Mouse (Mus musculus) brain, embryonic 14.5 days (tissue): ENCODE results near the gene Tenm2. TPM values are rescaled to one million over a fixed set of nuclear protein-coding genes. Genes with fewer than 3 reads are reported as not detected.

Source experiments
- DNase-seq: peaks from one replicate; pipeline ENCODE4 v3.0.0-alpha.2; 2011; ENCODE audit warnings: low read depth
- CTCF ChIP-seq: fragments of 200-500 bp; IDR thresholded peaks from 2 replicates; pipeline ENCODE4 v1.5.1; 2012; ENCODE audit warnings: inconsistent platforms, mild to moderate bottlenecking, moderate library complexity, borderline replicate concordance; ENCODE audit not compliant: insufficient read depth, insufficient read length; ENCODE audit errors: extremely low read depth
- POLR2A ChIP-seq: fragments of 200-500 bp; IDR thresholded peaks from 2 replicates; pipeline ENCODE4 v1.6.1; 2012; ENCODE audit warnings: mild to moderate bottlenecking, inconsistent platforms, borderline replicate concordance; ENCODE audit not compliant: poor library complexity, insufficient read depth, insufficient read length, severe bottlenecking; ENCODE audit errors: extremely low read depth
- polyA plus RNA-seq: library from polyadenylated mRNA; depleted of rRNA; stranded (reverse); fragments of >200 nt; gene quantifications from 2 replicates; pipeline ENCODE4 v1.2.3, GENCODE M21; 2012; rRNA removed

Tenm2 gene
- polyA plus RNA-seq = 19.3 and 47.2 TPM in 2 replicates

DNA sequence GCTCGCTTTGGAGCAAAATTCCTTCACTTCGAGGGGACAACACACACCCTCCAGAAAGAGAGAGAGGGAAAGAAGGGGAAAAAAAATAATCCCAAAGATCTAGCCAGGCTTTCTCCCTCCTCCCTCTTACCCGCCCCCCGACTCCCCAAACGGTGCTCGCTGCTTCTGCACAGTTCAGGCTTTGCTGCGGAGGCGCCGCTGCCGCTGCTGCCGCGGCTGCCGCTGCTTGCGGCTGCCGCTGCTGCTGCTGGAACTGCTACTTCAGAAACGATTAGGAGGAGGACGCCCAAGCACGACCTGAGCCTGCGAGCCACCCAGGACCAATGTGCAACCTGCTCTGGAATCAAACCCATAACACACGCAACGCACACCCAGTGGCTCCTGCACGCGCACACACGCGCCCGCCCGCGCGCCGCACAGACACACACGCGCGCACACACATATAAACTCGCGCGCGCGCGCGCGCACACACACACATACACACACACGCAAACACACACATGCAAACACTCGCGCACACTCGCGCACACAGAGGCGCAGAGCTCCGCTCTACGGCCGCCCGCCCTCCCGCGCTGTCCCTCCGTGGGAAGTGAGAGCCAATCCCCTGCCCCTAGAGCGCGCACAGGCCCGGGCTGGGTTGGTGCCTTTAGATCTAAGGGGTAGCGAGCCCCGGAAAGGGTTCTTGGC lies at the start of gene Tenm2:
Gene Tenm2 (minus strand): TSS at position 51 of the 687 bp plus-strand sequence.
- DNase-seq = peak; percentile 94
- TF ChIP-seq POLR2A (no peak; the same call in 1 of the 2 replicates), CTCF (no peak)

DNA sequence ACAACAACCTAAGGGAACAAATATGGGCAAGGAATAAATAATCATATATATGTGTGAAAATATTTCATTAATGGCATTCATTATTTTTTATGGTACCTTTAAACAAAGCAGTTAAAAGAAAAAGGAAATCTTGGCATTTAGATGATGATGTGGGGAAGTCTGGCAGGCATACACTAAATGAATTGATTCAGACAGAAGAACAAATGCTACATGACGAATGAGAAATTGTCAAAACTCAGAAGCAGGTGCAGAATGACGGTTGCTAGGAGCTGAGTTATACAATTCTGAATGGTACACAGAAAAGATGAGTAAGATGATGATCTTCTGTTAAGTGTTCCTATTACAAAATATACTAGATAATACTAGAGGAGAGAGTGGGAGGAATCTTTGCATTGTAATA lies 49.4 kb upstream of the Tenm2 start:
- peak; percentile 19 for DNase-seq
- TF ChIP-seq POLR2A (no peak), CTCF (no peak)

DNA sequence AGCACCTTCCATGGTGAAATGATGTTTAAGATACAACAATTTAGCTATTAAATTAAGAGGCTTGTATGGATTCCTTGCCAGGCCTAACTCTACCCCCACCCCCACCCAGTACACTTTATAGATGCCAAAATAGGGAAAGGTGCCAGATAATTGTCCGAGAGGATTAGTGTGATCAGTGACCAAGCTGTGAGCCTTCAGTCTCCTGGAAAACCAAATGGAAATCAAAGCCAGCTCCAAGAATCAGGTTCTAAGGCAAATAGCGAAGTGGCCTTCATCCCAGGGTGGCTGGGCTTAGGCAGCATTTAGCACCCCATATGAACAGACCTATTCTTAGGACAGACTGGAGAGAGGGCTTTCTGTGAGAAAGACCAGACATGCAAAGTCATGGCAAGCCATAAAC lies 13.0 kb upstream of the Tenm2 start:
- TF ChIP-seq POLR2A (no peak), CTCF (no peak)
- no peak for DNase-seq

DNA sequence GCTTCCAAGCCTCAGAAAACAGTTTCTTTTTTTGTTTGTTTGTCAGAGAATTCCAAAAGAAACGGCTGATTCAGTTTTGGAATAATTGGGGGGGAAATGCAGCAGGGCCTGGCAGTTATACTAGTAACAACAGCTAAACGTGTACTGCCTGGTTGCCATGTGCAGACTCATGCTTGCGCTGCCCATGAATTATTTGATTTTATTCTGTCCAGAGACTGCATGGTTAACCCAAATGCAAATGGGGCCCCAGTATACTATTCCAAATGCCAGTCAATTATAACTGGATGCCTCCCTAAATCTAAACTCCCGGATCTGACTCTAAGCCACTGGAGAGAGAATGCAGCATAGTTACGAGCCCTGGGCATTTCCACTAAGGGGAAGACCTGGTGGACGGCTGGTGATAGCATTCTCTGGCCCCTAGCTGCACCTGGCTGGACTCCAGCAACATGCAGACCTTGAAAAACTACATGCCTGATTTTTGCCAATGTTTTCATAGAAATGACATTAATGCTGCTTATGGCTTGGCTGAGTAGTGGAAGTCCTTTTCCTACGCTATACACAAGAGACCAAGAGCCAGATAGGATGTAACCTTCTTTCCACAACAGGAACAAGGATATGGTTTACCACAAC lies 1.4 kb upstream of the Tenm2 start:
- DNase-seq = peak; percentile 62
- TF ChIP-seq POLR2A (no peak), CTCF (no peak)

DNA sequence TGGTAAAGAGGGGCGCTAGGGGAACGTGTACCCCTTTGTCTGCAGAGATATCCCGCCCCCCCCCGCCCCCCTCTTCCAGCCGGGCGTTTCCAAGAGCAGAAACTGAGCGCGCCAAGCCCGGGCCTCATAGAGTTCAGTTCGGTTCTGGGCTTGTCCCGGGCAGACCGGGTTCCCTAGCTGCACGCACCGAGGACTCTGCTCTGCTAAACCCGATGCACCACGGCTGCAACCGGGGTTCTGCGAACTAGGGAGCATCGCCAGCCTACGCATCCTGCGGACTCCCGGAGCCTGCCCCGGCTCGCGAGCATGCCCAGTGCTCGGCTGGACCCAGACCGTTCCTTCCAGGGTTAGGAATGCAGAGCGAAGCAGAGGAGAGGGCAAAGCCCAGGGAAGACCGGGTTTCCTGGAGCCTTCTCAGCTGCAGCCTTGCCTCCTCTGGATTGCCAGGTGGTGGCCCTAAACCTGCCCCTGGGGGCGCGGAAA lies 878 bp upstream of the Tenm2 start:
- no peak for DNase-seq
- TF ChIP-seq POLR2A (no peak), CTCF (no peak)

DNA sequence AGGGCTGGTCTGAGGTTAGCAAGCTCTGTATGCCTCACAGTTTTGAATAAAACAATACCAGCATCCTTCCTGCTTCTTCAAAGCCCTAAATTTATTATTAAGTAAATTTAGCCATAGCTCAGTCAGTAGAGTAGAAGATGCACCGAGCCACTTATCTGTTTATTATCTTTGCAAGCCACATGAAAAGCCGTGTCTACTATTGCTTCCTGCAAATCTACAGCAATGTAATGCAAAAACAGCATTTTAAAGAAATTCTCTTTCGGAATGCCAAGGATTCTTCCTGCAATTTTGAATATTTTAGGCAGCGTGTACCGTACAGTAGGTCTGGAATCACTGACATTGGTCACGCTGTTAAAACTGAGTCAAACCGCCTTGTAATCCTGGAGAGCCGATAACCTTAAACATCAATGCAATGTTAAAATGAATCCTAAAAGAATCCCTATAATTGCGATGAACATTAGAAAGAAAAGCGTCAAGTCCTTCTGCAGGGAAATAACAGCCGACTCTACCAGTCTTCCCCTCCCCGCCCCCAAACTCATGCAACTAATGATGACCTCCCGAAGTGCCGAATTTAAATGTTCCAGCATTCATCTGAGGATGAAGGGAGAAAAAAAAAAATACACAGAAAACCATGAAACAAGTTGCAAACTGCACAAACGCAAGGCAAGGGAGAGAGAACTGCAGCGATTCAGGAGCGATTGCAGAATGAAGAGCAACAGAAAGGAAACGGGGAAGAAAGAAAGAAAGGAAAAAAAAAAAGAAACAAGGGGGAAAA lies 556 bp downstream of the Tenm2 start:
- DNase-seq = peak; percentile 69
- no peak for TF ChIP-seq CTCF
- no peak for TF ChIP-seq POLR2A

DNA sequence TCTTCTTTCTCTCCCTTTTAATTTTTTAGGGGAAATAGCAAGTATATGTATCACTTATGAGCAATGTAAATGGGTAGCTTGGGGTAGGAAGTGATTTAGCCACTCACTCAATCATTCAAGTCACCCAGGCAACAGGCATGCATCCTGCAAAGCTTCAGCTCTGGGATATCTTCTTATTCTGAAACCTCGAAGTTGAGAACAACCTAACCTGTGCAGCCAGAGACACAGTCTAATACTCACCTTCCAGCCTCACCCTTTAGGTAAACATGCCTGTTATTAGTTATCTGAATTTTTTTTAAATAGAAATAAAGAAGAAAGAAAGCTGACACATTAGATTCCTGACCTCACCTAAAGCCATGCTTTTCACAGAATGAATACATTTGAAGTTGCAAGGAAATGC lies 8.4 kb downstream of the Tenm2 start:
- TF ChIP-seq CTCF (no peak), POLR2A (no peak)
- DNase-seq = no peak

DNA sequence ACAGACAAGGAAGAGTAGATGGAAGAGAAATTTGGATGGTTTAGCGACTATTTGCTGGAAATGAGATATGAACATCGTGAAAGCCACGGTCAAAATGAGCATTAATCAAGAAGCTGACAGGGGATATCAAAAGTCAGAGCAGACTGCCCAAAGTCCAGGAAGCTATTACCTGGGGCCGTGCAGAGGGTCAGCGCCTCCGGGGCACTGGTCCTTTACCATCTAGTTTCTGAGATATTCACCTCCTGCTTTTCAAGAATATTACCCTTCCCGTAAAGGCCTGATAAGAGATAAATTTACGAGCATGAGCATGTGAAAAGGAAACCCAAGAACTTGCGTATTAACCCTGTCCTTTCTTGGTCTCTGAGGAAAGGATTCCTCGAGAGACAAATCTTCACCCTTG lies 8.8 kb downstream of the Tenm2 start:
- TF ChIP-seq CTCF (no peak), POLR2A (no peak)
- no peak for DNase-seq

DNA sequence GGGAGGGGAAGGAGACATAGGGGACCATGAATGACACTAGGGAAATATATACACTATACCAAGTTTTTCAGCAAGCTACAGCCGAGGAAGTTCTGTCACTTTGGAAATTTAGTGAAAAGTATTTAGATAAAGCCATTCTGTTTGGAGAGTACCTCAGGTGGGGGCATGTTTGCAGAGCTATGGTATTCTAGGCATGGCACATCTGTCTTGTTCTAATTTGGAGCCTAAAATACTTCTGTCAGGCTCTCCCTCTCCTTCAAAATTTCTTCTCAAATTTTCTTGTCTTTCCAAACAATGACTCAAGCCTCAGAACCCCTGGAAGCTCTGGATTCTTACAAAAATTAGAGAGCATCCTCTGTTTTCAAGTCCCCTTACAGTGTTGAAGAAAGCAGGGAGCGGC lies 13.0 kb downstream of the Tenm2 start:
- TF ChIP-seq POLR2A (no peak), CTCF (no peak)
- no peak for DNase-seq

DNA sequence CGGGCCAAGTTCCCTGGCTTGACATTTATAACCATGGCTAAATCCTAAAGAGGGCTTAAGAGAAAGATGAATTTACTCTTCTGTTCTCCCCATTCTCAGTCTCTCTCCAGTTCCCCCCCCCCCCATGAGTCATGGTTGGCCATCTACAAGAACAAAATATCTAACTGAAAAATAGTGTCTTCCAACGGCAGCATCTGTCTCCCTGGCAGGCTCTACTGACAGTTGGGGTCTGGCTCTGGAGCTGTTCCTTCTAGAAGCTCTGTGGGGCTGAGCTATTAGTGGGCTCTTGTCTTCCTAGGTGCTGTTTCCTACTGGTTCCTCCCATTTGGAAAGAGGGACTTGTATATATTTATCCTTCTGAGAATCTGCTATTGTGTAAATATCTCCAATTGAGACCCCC lies 13.7 kb downstream of the Tenm2 start:
- peak; percentile 32 for DNase-seq
- TF ChIP-seq POLR2A (no peak), CTCF (no peak)

DNA sequence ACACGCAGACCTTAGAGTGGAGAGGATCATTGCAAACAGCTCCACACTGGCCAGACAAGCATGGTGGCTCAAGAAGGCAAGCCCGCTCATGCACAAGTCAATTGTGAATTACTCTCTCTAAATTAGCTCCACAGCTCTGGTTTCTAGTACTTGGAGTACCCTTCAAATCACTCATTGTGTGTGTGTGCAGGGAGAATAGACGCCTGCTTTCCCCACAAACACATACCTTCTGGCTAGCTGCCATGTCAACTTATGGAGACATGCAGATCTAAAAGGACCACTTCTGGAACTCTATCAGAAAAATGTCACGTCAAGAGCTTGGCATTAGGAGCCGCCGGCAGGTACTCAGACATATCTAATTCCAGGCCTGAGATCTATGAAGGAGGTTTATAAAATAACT lies 14.8 kb downstream of the Tenm2 start:
- no peak for TF ChIP-seq POLR2A
- no peak for TF ChIP-seq CTCF
- DNase-seq = peak; percentile 45
